In genomic region chr10:58341685-58342084, GRCm38 (mm10) we compare ENCODE assay signal across 9 mouse cellular contexts. TPM values are rescaled to one million over a fixed set of nuclear protein-coding genes. Genes with fewer than 3 reads are reported as not detected.
DNase-seq lines count a peak whose midpoint lies in the region; ATAC-seq and TF ChIP-seq lines count a peak whose summit lies in the region.
"Had no signal": no experiment of that assay in that cellular context is flagged by ENCODE, and none has a peak within 500 bp of the region (broad histone marks: within the 10 kb centered on the region; RNA-seq: fewer than 3 reads in every experiment).

No protein-coding gene starts in this region.

- H3K4me1 ChIP-seq in midbrain, postnatal 0 days (ENCODE audit: insufficient read depth, low read length): 0 out of 2 replicates have a peak, but pooled peaks cover 2% of the 10 kb centered on the region
- peaks cover 7% of the 10 kb centered on the region; the same call in 1 of the 2 replicates for H3K4me1 ChIP-seq in midbrain, embryonic 13.5 days (replicated peaks)

- H3K4me3 ChIP-seq in midbrain, postnatal 0 days (ENCODE audit: low read depth, low read length): no peak overlapping the region
- no peak overlapping the region for H3K4me3 ChIP-seq in midbrain, embryonic 13.5 days (replicated peaks)
- H3K4me3 ChIP-seq: midbrain, embryonic 12.5 days had no signal

- no peak for ATAC-seq in midbrain, postnatal 0 days (ENCODE audit: low FRiP score)
- ATAC-seq in midbrain, embryonic 13.5 days: no peak

- 82% methylated on average over 2 of the region's 2 CpGs for WGBS in midbrain, postnatal 0 days
- 82% methylated on average over 2 of the region's 2 CpGs for WGBS in midbrain, embryonic 13.5 days

- H3K36me3 ChIP-seq in midbrain, postnatal 0 days (ENCODE audit: insufficient read depth, low read length): no peaks in the 10 kb centered on the region
- H3K36me3 ChIP-seq in midbrain, embryonic 13.5 days: peaks cover 6% of the 10 kb centered on the region
- H3K36me3 ChIP-seq: midbrain, embryonic 12.5 days had no signal

- TF ChIP-seq CTCF in midbrain, postnatal 0 days (IDR thresholded peaks at IDR 0.05): no peak

- H3K9ac ChIP-seq in midbrain, postnatal 0 days (replicated peaks; ENCODE audit: low read length, poor library complexity, severe bottlenecking): no peak overlapping the region
- H3K9ac ChIP-seq in midbrain, embryonic 13.5 days (replicated peaks): no peak overlapping the region
- H3K9ac ChIP-seq: midbrain, embryonic 12.5 days had no signal

- no peak for DNase-seq in midbrain, postnatal 0 days (ENCODE audit: low spot score)
- DNase-seq in heart, adult 11 months: peak; percentile 99
- DNase-seq in kidney, adult 8-10 months: peak; percentile 36 to 42
- peak; percentile 65 to 83 for DNase-seq in lung, postnatal 4 days
- DNase-seq in right cerebral cortex, postnatal 14 days: no peak
- no peak for DNase-seq in layer of hippocampus, postnatal 36 days
- no peak for DNase-seq in cerebellum, adult 8-10 months

- H3K27ac ChIP-seq in midbrain, postnatal 0 days (ENCODE audit: low read depth, low read length): peak overlapping the region; percentile 51
- no peak overlapping the region; the same call in 1 of the 2 replicates for H3K27ac ChIP-seq in midbrain, embryonic 13.5 days
- H3K27ac ChIP-seq: midbrain, embryonic 12.5 days had no signal

- H3K4me2 ChIP-seq in midbrain, postnatal 0 days (ENCODE audit: low read depth, low read length, poor library complexity, severe bottlenecking): no peak overlapping the region
- no peak overlapping the region for H3K4me2 ChIP-seq in midbrain, embryonic 13.5 days (replicated peaks)
- H3K4me2 ChIP-seq: midbrain, embryonic 12.5 days had no signal

- no peaks in the 10 kb centered on the region for H3K27me3 ChIP-seq in midbrain, postnatal 0 days (ENCODE audit: insufficient read depth, low read length)
- H3K27me3 ChIP-seq in midbrain, embryonic 13.5 days: no peaks in the 10 kb centered on the region
- H3K27me3 ChIP-seq: midbrain, embryonic 12.5 days had no signal

- no peaks in the 10 kb centered on the region for H3K9me3 ChIP-seq in midbrain, postnatal 0 days (ENCODE audit: low read length)
- H3K9me3 ChIP-seq in midbrain, embryonic 13.5 days: peaks cover 12% of the 10 kb centered on the region; the same call in 1 of the 2 replicates
- H3K9me3 ChIP-seq: midbrain, embryonic 12.5 days had no signal

RNA-seq across cellular contexts. Expression of gene Lims1, which starts 18.4 kb away (rescaled TPM):
- total RNA-seq in midbrain, postnatal 0 days (2014; rRNA removed): 32.3 and 39.4 TPM in 2 replicates
- polyA plus RNA-seq in midbrain, postnatal 0 days (2015; fragmentation: Nextera tagmentation; extraction: Ambion mirVana): 41.3 and 44.0 TPM in 2 replicates
- polyA plus RNA-seq in midbrain, embryonic 13.5 days (2015; fragmentation: Nextera tagmentation; extraction: Ambion mirVana): 62.1 and 65.6 TPM in 2 replicates
- total RNA-seq in layer of hippocampus, postnatal 36 days (2021): 10 to 100 TPM; 23.3 to 24.4 TPM

Comparison
In these comparisons a context has a peak if more than half of its experiments do, and no peak if none do; other contexts are left out.
1. DNase-seq: peak in heart, adult 11 months (single experiment), kidney, adult 8-10 months (2 of 2) and lung, postnatal 4 days (2 of 2); none in midbrain, postnatal 0 days (single experiment), right cerebral cortex, postnatal 14 days (single experiment), layer of hippocampus, postnatal 36 days (0 of 2) and cerebellum, adult 8-10 months (single experiment).